Mouse (Mus musculus): ENCODE measurements at regions not wholly inside any gene's neighbourhood (a gene's known extent, or its start where the extent isn't known, plus 50 kb on each side); places are given as distances from the start of the nearest gene placed in this dataset.

- DNase-seq: peak; percentile 64
Observed at GRCm38 (mm10) chr3:38254896-38255295, 229.7 kb downstream of the Ankrd50 start.

GRCm38 (mm10) chr3:38251592-38251991 is 233.1 kb downstream of the Ankrd50 start:
- no peak for DNase-seq

- DNase-seq: no peak
Observed at GRCm38 (mm10) chr3:38250552-38250951, 234.1 kb downstream of the Ankrd50 start.

GRCm38 (mm10) chr3:38248941-38249340 is 235.7 kb downstream of the Ankrd50 start:
- no peak for DNase-seq

GRCm38 (mm10) chr3:38246439-38246838 is 238.2 kb downstream of the Ankrd50 start:
- DNase-seq: no peak

GRCm38 (mm10) chr3:38243209-38243608 is 241.4 kb downstream of the Ankrd50 start:
- no peak for DNase-seq

GRCm38 (mm10) chr3:38237616-38238015 is 247.0 kb downstream of the Ankrd50 start:
- DNase-seq: no peak

- DNase-seq: no peak
Observed at GRCm38 (mm10) chr3:38235736-38236083, 248.9 kb downstream of the Ankrd50 start.

- no peak for DNase-seq
Observed at GRCm38 (mm10) chr3:38235033-38235735, 249.5 kb downstream of the Ankrd50 start.

GRCm38 (mm10) chr3:38234534-38234933 is 250.1 kb downstream of the Ankrd50 start:
- no peak for DNase-seq

GRCm38 (mm10) chr3:38234006-38234405 is 250.6 kb downstream of the Ankrd50 start:
- no peak for DNase-seq

GRCm38 (mm10) chr3:38233091-38233490 is 251.6 kb downstream of the Ankrd50 start:
- DNase-seq: no peak

- DNase-seq: no peak
Observed at GRCm38 (mm10) chr3:38232111-38233076, 252.2 kb downstream of the Ankrd50 start.

GRCm38 (mm10) chr3:38231506-38231905 is 253.1 kb downstream of the Ankrd50 start:
- no peak for DNase-seq

- no peak for DNase-seq
Observed at GRCm38 (mm10) chr3:38230796-38231195, 253.8 kb downstream of the Ankrd50 start.

GRCm38 (mm10) chr3:38229686-38230085 is 255.0 kb downstream of the Ankrd50 start:
- no peak for DNase-seq

- no peak for DNase-seq
Observed at GRCm38 (mm10) chr3:38229051-38229450, 255.6 kb downstream of the Ankrd50 start.

GRCm38 (mm10) chr3:38227596-38227995 is 257.0 kb downstream of the Ankrd50 start:
- no peak for DNase-seq

GRCm38 (mm10) chr3:38227121-38227520 is 257.5 kb downstream of the Ankrd50 start:
- DNase-seq: no peak

- no peak for DNase-seq
Observed at GRCm38 (mm10) chr3:38226147-38226546, 258.5 kb downstream of the Ankrd50 start.

GRCm38 (mm10) chr3:38221834-38222215 is 262.8 kb downstream of the Ankrd50 start:
- no peak for DNase-seq

GRCm38 (mm10) chr3:38220934-38221833 is 263.5 kb downstream of the Ankrd50 start:
- DNase-seq: no peak

GRCm38 (mm10) chr3:38209081-38209480 is 275.6 kb downstream of the Ankrd50 start:
- DNase-seq: no peak
